Mouse (Mus musculus) left cerebral cortex, adult 2 months (tissue): ENCODE results near the gene Epb41l1. TPM values are rescaled to one million over a fixed set of nuclear protein-coding genes. Genes with fewer than 3 reads are reported as not detected.

Experiments used
- DNase-seq, 2 experiments: peaks; one replicate each; pipeline ENCODE4 v3.0.0; 2021 to 2022; ENCODE audit warnings: low spot score in 2 of 2, mixed read lengths in 1 of 2; ENCODE audit errors: extremely low spot score in 1 of 2
- H3K27ac ChIP-seq: fragments of 200-600 bp; 2 replicates; pipeline ENCODE4 v1.8.1; 2022
- H3K4me3 ChIP-seq: fragments of 200-600 bp; 2 replicates; pipeline ENCODE4 v1.8.1; 2022
- CTCF ChIP-seq: fragments of 200-600 bp; IDR thresholded peaks from 2 replicates; pipeline ENCODE4 v1.8.1; 2022; ENCODE audit warnings: antibody characterized with exemption, mild to moderate bottlenecking, moderate library complexity
- intact Hi-C: fragments of 180-260 bp; cut with DNase I; formaldehyde crosslinking; loops from one replicate; pipeline ENCODE4 v1.15.1; 2025
- total RNA-seq, 2 experiments: library from RNA; stranded (reverse); gene quantifications; 2 replicates each; pipeline ENCODE4 v1.2.3; 2021

Gene Epb41l1
- total RNA-seq, 2 experiments from 2014 or later: 376 to 385 TPM

- no peak for TF ChIP-seq CTCF
- intact Hi-C loops: no loop called here
- H3K27ac ChIP-seq: no peak overlapping the region
Measured at GRCm38 (mm10) chr2:156429836-156430235, 9.1 kb downstream of the Epb41l1 start.

DNA sequence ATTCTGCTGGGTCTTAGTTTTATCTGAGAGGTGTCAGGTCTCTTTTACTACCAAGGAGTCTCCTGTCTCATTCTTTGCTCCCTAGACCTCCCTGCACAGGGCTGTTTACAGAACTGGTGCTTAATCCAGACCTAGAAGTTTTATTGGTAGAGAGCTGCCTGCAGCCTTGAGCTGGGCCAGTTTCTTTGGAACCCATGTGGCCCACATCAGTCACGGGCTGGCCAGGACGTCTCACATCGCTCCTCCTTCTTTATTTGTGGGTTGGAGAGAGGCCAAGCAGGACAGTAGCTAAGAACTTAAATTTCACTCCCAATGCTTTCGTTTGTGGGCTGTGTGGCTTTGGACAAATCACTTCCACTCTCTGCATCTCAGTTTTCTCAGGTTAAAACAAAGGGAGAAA, 9.6 kb downstream of the Epb41l1 start:
- TF ChIP-seq CTCF: no peak
- no peak overlapping the region for H3K27ac ChIP-seq
- intact Hi-C loops: no loop called here
- DNase-seq: no peak
- H3K4me3 ChIP-seq: no peak overlapping the region

More at GRCm38 (mm10) chr2:156429836-156430235, 9.1 kb downstream of the Epb41l1 start:
- DNase-seq: no peak
- H3K4me3 ChIP-seq: no peak overlapping the region

- no peak overlapping the region for H3K27ac ChIP-seq
- TF ChIP-seq CTCF: no peak
- no peak for DNase-seq
- intact Hi-C loops: no loop called here
- no peak overlapping the region for H3K4me3 ChIP-seq
Measured at GRCm38 (mm10) chr2:156431409-156431808, 10.7 kb downstream of the Epb41l1 start.

- no peak for TF ChIP-seq CTCF
- intact Hi-C loops: no loop called here
- Histone ChIP-seq H3K4me3 (no peak overlapping the region), H3K27ac (peak overlapping the region; percentile 44)
- DNase-seq: peak; percentile 23 to 30
Measured at GRCm38 (mm10) chr2:156432086-156432485, 11.4 kb downstream of the Epb41l1 start.

DNA sequence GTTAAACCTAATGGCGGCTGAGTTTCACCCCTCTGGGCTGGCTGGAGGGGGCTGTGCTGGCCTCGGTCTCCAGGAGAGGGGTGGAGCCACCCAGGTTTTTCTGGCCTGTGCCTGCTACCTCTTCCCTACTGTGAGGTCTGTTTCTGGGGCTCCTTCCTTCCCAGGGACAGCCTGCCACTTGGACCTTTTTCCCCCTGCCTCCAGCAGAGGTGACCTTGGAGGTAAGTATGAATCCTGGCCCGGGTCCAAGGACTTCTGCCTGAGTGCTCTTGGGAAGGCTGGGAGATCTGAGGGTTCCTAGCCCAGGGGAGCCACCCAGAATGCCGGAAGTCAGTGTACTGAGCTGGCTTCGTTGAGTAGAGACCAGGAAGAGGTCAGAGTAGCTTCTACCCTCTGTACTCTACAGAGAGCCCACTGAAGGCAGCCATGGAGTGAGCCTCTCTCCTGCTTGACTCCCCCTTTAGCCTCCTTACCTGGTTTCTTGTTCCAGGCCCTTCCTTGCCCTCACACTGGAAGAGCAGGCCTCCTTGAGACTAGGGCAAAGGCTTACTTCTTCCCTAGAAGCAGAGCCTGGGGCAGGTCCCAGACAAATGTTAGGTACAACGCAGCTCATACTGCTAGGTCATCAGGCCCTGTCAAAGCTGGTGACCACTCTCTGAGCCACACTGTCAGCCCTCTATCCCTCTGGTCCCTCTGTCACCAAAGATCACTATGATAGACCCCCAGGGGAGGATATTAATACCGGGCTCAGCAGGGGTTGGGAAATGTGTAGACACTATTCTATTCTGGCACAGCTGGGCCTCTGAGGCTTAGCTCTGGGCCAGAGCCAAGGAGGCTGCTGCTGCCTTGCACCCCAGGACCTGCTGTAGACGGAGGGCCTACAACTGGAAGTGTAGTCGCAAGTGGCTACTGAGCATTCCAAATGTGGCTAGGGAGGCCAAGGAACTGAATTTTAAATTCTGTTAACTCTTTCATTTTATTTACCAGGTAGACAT, 12.5 kb downstream of the Epb41l1 start:
- no peak for TF ChIP-seq CTCF
- DNase-seq: no peak
- peak overlapping the region; percentile 44 for H3K27ac ChIP-seq
- intact Hi-C loops: no loop called here
- no peak overlapping the region for H3K4me3 ChIP-seq

DNA sequence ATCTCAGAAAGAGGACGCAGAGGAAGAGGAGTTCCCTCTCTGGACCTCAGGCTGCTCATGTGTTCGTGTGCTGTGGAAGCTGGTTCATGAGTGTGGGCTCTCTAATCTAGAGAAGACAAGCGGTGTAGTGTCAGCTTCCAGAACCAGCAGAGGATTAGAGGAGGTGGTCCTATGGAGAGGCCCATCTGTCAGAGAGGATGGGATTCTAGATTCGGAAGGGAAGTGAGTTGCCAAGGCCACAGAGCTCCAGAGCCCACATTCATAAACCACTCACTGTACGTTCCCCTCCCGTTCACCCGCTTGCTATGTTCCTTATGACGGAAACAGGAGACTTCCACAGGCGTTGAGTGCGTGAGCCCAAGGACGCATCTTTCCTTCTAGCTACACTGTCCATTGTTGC, 16.9 kb downstream of the Epb41l1 start:
- no peak for DNase-seq
- no peak for TF ChIP-seq CTCF
- Histone ChIP-seq H3K27ac (no peak overlapping the region), H3K4me3 (no peak overlapping the region)
- intact Hi-C loops: no loop called here

DNA sequence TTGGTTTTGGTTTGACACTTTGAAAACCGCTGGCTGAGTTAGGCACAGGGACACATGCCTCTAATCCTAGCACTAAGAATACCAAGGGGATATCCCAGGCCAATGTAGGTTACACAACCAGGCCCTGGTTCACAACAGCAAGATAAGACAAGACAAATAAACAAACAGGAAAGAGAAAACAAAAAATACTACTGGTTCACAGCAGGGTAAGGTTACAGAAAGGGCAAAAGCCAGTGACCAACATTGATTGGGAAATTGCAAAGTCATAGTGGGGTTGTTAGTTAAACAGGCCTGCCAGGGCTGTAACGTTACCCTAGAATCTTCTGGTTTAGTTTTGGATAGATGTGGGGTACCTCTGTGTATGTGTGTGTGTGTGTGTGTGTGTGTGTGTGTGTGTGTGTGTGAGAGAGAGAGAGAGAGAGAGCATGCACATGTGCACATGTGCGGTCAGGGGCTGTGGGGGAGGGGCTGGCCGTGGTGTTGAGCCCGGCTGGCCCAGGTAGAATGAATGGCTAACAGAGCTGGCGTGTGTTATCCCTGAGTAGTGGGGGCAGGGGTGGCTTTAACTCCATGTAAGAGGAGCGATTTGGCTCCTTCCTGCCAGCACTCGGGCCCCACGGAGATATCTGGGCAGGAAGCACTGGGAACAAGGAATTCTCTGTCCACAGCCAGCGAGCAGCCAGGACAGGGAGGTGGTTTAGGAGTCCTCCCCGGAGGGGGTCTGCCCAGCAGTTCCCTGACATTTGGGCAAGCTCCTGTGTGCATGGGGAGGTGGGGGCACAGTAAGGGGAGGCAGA, 19.2 kb downstream of the Epb41l1 start:
- no peak for TF ChIP-seq CTCF
- intact Hi-C loops: no loop called here
- Histone ChIP-seq H3K4me3 (no peak overlapping the region), H3K27ac (no peak overlapping the region)
- no peak for DNase-seq

DNA sequence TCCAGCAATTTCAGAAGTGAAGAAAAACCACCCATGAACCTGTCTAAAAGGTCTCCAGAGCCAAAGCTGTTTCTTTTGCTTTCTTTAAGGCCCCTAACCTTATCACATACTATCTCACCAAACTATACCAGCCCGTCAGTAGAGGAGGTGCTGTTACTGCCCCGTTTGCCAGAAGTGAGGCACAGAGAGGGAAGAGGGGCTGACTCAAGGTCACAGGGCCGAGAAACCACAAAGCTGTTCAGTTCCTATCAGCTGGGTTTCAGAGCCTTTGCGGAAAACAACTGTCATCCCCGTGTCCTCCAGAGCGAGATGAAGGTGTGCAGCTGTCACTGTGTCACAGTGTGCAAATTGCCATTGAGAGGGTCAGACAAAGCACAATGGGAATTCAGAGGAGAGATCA, 21.2 kb downstream of the Epb41l1 start:
- Histone ChIP-seq H3K4me3 (no peak overlapping the region), H3K27ac (no peak overlapping the region)
- no peak for TF ChIP-seq CTCF
- intact Hi-C loops: no loop called here
- no peak for DNase-seq

DNA sequence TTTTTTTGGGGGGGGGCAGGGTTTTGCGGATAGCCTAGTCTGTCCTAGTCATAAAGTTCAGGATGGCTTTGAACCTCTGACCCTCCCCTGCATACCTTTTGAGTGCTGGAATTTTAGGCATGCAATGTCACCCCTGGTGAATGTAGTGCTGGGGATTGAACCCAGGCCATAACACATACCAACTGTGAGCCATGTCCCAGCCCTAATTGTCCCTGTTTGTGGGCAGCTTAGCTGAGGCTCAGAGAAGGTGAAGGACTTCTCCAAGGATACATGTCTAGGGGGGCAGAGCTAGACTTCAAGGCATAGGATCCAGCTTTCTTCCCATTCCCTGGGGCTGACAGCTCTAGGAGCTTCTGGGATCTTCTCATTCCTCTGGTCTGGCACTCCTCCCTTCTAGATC, 22.6 kb downstream of the Epb41l1 start:
- Histone ChIP-seq H3K4me3 (no peak overlapping the region), H3K27ac (no peak overlapping the region)
- TF ChIP-seq CTCF: no peak
- intact Hi-C loops: no loop called here
- DNase-seq: no peak

DNA sequence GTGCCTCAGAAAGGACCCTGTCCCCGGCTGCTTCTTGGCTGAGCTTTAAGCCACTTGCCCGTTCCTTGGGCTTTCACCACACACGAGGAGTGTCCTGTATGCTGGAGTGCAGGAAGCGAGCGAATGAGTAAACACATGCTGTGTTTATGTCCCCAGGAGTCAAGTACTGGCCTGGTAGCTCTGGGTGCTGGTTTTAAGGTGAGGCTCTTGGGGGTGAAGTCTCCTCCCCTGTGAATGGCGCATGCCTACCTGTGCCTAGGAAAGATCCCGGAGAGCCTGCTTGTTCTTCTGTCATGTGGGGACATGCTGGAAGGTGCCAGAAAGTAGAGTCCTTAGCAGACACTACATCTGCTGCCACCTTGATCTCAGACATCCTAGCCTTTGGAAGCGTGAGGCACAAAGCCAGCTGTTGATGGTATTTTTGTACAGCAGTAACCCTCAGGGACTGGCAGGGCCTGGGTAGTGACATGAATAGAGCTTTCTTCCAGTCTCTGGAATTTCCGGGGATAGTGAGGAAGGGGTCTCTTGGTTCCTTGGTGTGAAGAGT, 25.9 kb downstream of the Epb41l1 start:
- Histone ChIP-seq H3K27ac (no peak overlapping the region), H3K4me3 (no peak overlapping the region)
- DNase-seq: no peak
- intact Hi-C loops: no loop called here
- no peak for TF ChIP-seq CTCF

DNA sequence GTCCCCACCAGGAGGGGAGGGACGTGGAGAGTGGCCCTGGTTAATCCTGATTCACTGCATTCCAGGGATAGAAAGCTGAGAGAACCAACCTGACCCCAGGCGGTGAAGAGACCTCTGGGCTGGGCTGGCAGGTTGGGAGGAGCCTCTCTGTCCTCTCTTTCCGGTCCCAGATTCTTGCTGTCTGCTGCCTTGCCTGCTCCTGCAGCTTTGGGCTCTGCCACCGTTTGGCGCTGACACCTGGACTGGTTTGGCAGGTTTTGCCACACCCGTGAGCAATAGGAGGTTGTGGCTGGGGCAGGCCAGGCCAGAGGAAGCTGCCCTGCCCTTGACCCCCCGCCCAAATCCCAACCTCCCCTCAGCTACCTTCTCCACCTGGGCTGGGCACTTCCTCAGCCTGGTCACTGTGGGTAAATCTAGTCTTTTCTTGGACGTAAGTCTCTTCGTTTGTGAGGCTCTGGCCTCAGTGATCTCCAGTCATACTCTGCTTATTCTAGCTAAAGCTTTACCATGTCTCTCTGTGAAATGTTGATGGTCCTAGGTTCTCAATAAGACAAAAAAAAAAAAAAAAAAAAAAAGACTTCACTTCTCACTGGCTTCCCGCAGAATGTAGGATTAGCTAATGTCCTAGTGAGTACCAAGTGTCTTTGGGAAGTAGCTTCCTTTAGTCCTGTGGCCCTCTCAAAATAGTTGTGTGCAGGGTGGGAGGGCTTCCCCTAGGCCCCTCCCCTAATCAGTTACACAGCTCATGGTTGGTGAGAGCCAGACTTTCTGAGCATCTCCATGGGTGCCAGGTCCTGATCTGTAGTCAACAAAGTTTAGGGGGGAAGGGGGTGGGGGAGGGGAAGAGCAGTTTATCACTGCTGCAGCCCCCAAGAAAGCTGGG, 26.9 kb downstream of the Epb41l1 start:
- intact Hi-C loops: no loop called here
- Histone ChIP-seq H3K4me3 (no peak overlapping the region), H3K27ac (no peak overlapping the region)
- no peak for DNase-seq
- no peak for TF ChIP-seq CTCF
